Mouse (Mus musculus): ENCODE measurements around the gene Ctnna3. TPM values are rescaled to one million over a fixed set of nuclear protein-coding genes. Genes with fewer than 3 reads are reported as not detected.
"Not testable (repeated sequence)": the region's sequence is repeated elsewhere in the genome, so short reads cannot be mapped to it uniquely, and the experiment has no call there.

Gene Ctnna3
- polyA plus RNA-seq, 1 experiment from 2014 or later = 0.39 TPM

DNA sequence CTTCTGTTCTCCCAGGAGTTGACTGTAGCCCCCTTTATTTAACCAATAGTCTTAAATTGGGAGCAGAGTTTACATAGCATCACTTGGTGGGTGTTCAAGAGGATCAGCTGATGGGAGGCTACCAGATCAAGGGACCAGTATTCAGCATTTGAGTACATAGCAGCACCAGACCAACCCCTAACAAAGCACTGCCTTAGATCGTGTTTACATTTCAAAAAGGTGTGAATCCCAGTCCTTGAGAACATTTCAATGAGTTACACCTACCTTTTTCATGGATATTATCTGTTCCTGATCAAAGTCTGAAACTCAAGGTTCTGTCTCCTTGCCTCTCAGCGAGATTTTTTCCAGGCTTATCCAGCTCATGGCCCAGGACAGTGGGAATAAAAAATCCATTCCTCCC lies 1306.7 kb downstream of the Ctnna3 start:
- no peak overlapping the region for H3K4me2 ChIP-seq
- no peaks in the 10 kb centered on the region for H3K9me3 ChIP-seq (ENCODE audit: low read depth, low read length)
- ATAC-seq (ENCODE audit: insufficient read depth) = no peak
- DNase-seq = no peak
- H3K36me3 ChIP-seq (ENCODE audit: insufficient read depth) = no peaks in the 10 kb centered on the region
- H3K27me3 ChIP-seq (ENCODE audit: insufficient read depth, low read length) = no peaks in the 10 kb centered on the region
- no peak overlapping the region for H3K9ac ChIP-seq
- H3K4me1 ChIP-seq (ENCODE audit: insufficient read depth) = no peaks in the 10 kb centered on the region
- TF ChIP-seq CTCF (IDR thresholded peaks at IDR 0.05; ENCODE audit: low read depth) = no peak
- 24% methylated on average over 2 of the region's 2 CpGs for WGBS
- no peak overlapping the region for H3K4me3 ChIP-seq (ENCODE audit: low read depth, low read length)
- H3K27ac ChIP-seq (ENCODE audit: low read depth) = no peak overlapping the region

DNA sequence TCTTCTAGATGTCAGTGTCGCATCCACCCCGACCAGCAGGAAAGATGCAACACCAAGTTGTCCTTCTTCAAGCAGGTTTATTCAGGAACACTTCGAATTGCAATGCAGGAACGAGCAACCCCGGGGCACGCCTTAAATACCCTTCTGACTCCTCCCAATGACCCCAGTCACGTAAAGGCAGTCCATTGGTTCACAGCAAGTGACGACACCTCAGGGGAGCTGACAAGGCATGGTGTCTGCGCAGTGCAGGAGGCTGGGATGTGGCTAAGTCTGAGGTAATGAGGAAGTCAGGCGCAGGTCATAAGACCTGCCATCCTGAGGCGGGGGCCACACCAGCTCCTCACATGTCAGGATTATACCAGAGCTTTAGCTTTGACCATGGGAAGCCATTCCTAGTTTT lies 1311.8 kb downstream of the Ctnna3 start:
- WGBS = 76% methylated on average over 11 of the region's 11 CpGs
- H3K9me3 ChIP-seq (ENCODE audit: low read depth, low read length); H3K4me1 ChIP-seq (ENCODE audit: insufficient read depth); H3K4me2 ChIP-seq; H3K36me3 ChIP-seq (ENCODE audit: insufficient read depth); H3K9ac ChIP-seq; H3K4me3 ChIP-seq (ENCODE audit: low read depth, low read length); DNase-seq; ATAC-seq (ENCODE audit: insufficient read depth); H3K27me3 ChIP-seq (ENCODE audit: insufficient read depth, low read length); H3K27ac ChIP-seq (ENCODE audit: low read depth): not testable (repeated sequence)

- DNase-seq; H3K36me3 ChIP-seq (ENCODE audit: insufficient read depth): not testable (repeated sequence)
- WGBS = 44% methylated on average over 3 of the region's 3 CpGs
Measured at GRCm38 (mm10) chr10:64744099-64744498, 1314.2 kb downstream of the Ctnna3 start.

GRCm38 (mm10) chr10:64748651-64749050 lies 1318.8 kb downstream of the Ctnna3 start:
- H3K9ac ChIP-seq = no peak overlapping the region
- no peaks in the 10 kb centered on the region for H3K36me3 ChIP-seq (ENCODE audit: insufficient read depth)
- H3K9me3 ChIP-seq (ENCODE audit: low read depth, low read length) = no peaks in the 10 kb centered on the region
- no peaks in the 10 kb centered on the region for H3K4me1 ChIP-seq (ENCODE audit: insufficient read depth)
- H3K27me3 ChIP-seq (ENCODE audit: insufficient read depth, low read length) = no peaks in the 10 kb centered on the region
- TF ChIP-seq CTCF (IDR thresholded peaks at IDR 0.05; ENCODE audit: low read depth) = no peak
- no peak overlapping the region for H3K4me2 ChIP-seq
- ATAC-seq (ENCODE audit: insufficient read depth) (no peak), DNase-seq (no peak)
- no peak overlapping the region for H3K27ac ChIP-seq (ENCODE audit: low read depth)
- no peak overlapping the region for H3K4me3 ChIP-seq (ENCODE audit: low read depth, low read length)

More at GRCm38 (mm10) chr10:64744099-64744498, 1314.2 kb downstream of the Ctnna3 start:
- not testable (repeated sequence) for H3K9ac ChIP-seq; H3K27ac ChIP-seq (ENCODE audit: low read depth); H3K4me3 ChIP-seq (ENCODE audit: low read depth, low read length); H3K9me3 ChIP-seq (ENCODE audit: low read depth, low read length); ATAC-seq (ENCODE audit: insufficient read depth); H3K4me2 ChIP-seq; H3K4me1 ChIP-seq (ENCODE audit: insufficient read depth); H3K27me3 ChIP-seq (ENCODE audit: insufficient read depth, low read length)

DNA sequence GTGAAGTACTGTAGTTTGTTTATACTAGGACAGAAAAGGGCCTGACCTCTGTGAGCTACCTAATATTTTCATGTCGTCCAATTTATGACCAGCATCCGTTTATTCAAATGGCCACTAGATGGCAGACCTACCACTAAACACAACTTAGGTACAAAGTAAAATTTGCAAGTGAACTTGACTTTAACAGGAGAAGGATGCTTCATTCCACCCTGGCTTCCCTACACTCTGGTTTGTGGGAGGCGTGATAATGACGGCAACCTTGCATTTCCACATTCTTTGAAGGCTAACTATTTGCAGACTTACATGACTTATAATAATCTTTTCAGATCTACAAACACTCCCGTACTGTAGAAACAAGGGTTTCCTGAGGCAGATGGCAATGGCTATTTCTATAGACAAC lies 1320.9 kb downstream of the Ctnna3 start:
- H3K9me3 ChIP-seq (ENCODE audit: low read depth, low read length) = no peaks in the 10 kb centered on the region
- ATAC-seq (ENCODE audit: insufficient read depth) = no peak
- no peaks in the 10 kb centered on the region for H3K4me1 ChIP-seq (ENCODE audit: insufficient read depth)
- no peak overlapping the region for H3K9ac ChIP-seq
- H3K36me3 ChIP-seq (ENCODE audit: insufficient read depth) = no peaks in the 10 kb centered on the region
- H3K4me2 ChIP-seq = no peak overlapping the region
- H3K4me3 ChIP-seq (ENCODE audit: low read depth, low read length) = no peak overlapping the region
- DNase-seq = peak; percentile 80
- no peaks in the 10 kb centered on the region for H3K27me3 ChIP-seq (ENCODE audit: insufficient read depth, low read length)
- WGBS = 24% methylated on average over 5 of the region's 5 CpGs
- peak; percentile 67 for TF ChIP-seq CTCF (IDR thresholded peaks at IDR 0.05; ENCODE audit: low read depth)
- H3K27ac ChIP-seq (ENCODE audit: low read depth) = no peak overlapping the region

GRCm38 (mm10) chr10:64836315-64836714 lies 1406.4 kb downstream of the Ctnna3 start:
- no peak for TF ChIP-seq CTCF (IDR thresholded peaks at IDR 0.05; ENCODE audit: low read depth)
- WGBS = 91% methylated on average over 1 of the region's 1 CpGs
- DNase-seq (no peak), ATAC-seq (ENCODE audit: insufficient read depth) (no peak)
- no peaks in the 10 kb centered on the region for H3K27me3 ChIP-seq (ENCODE audit: insufficient read depth, low read length)
- no peak overlapping the region for H3K27ac ChIP-seq (ENCODE audit: low read depth)
- H3K4me3 ChIP-seq (ENCODE audit: low read depth, low read length) = no peak overlapping the region
- H3K36me3 ChIP-seq (ENCODE audit: insufficient read depth) = no peaks in the 10 kb centered on the region
- H3K9me3 ChIP-seq (ENCODE audit: low read depth, low read length) = no peaks in the 10 kb centered on the region
- no peak overlapping the region for H3K4me2 ChIP-seq
- H3K9ac ChIP-seq = no peak overlapping the region
- H3K4me1 ChIP-seq (ENCODE audit: insufficient read depth) = no peaks in the 10 kb centered on the region

DNA sequence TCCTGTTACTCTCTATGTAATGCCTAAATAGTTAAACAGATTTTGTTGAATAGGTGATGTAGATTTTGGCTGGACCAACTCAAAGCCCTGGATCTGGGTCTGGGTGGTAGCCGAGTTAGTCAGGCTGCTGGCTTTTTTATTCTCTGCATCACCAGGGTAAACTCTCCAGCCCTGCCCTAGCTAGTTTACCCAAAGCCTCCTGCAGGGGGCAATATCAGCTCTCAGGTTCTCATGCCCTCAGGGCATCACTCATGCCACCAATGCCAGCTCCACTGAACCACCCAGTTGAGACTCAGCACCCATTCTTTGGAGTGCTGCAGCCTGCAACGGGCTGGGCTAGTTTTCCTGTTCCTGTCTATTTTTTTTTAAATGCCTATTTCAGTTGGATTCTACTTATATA lies 1431.5 kb downstream of the Ctnna3 start:
- no peak for TF ChIP-seq CTCF (IDR thresholded peaks at IDR 0.05; ENCODE audit: low read depth)
- no peaks in the 10 kb centered on the region for H3K27me3 ChIP-seq (ENCODE audit: insufficient read depth, low read length)
- ATAC-seq (ENCODE audit: insufficient read depth) = no peak

DNA sequence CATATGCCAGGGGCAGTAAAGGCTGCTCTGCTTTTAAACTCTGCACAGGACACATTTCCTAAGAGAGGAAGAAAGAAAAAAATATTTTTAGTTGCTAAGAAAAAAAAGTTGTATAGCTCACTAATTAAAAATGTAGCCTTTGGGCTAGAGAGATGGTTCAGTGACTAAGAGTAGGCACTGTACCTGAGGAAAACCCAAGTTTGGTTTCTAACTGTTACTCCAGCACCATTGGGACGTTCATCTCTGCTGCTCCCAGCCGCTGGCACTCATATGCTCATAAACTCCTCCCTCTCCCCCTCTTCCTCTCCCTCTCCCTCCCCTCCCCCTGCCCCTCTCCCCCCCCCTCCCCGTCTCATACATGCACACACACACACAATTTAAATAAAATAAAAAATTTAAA lies 1441.0 kb downstream of the Ctnna3 start:
- DNase-seq (no peak), ATAC-seq (ENCODE audit: insufficient read depth) (no peak)
- H3K4me1 ChIP-seq (ENCODE audit: insufficient read depth) = no peaks in the 10 kb centered on the region
- H3K27ac ChIP-seq (ENCODE audit: low read depth) = no peak overlapping the region
- no peak overlapping the region for H3K4me2 ChIP-seq
- no peaks in the 10 kb centered on the region for H3K9me3 ChIP-seq (ENCODE audit: low read depth, low read length)
- no peak for TF ChIP-seq CTCF (IDR thresholded peaks at IDR 0.05; ENCODE audit: low read depth)
- H3K27me3 ChIP-seq (ENCODE audit: insufficient read depth, low read length) = no peaks in the 10 kb centered on the region
- no peak overlapping the region for H3K4me3 ChIP-seq (ENCODE audit: low read depth, low read length)
- 58% methylated on average over 3 of the region's 3 CpGs for WGBS
- H3K9ac ChIP-seq = no peak overlapping the region
- no peaks in the 10 kb centered on the region for H3K36me3 ChIP-seq (ENCODE audit: insufficient read depth)

More for the DNA sequence above, 1431.5 kb downstream of the Ctnna3 start:
- Histone ChIP-seq H3K36me3 (ENCODE audit: insufficient read depth) (no peaks in the 10 kb centered on the region), H3K4me1 (ENCODE audit: insufficient read depth) (no peaks in the 10 kb centered on the region), H3K4me2 (no peak overlapping the region), H3K4me3 (ENCODE audit: low read depth, low read length) (no peak overlapping the region), H3K27ac (ENCODE audit: low read depth) (no peak overlapping the region), H3K9me3 (ENCODE audit: low read depth, low read length) (no peaks in the 10 kb centered on the region), H3K9ac (no peak overlapping the region)
- no peak for DNase-seq
- 71% methylated on average over 2 of the region's 2 CpGs for WGBS

All from lung, embryonic 14.5 days (tissue).